Mouse (Mus musculus) layer of hippocampus, postnatal 10 days (tissue): ENCODE data around the gene Abtb2. TPM values are rescaled to one million over a fixed set of nuclear protein-coding genes. Genes with fewer than 3 reads are reported as not detected.
A peak's percentile ranks its signal among the peaks of the same experiment; 100 is the strongest.

Source experiments
- DNase-seq, 2 experiments: peaks; one replicate each; pipeline ENCODE4 v3.0.0; 2021; ENCODE audit warnings: low spot score in 2 of 2
- total RNA-seq, 2 experiments: library from RNA; stranded (reverse); gene quantifications; 2 replicates each; pipeline ENCODE4 v1.2.3; 2021

The Abtb2 gene
- total RNA-seq, 2 experiments from 2014 or later = 13.8 to 14.4 TPM

- DNase-seq = no peak
Observed at GRCm38 (mm10) chr2:103685581-103685980, 119.5 kb downstream of the Abtb2 start.

- DNase-seq = no peak
Observed at GRCm38 (mm10) chr2:103687143-103687542, 121.0 kb downstream of the Abtb2 start.

GRCm38 (mm10) chr2:103687888-103688287 is 121.8 kb downstream of the Abtb2 start:
- DNase-seq = no peak

GRCm38 (mm10) chr2:103690425-103690824 is 124.3 kb downstream of the Abtb2 start:
- DNase-seq = peak; percentile 53 to 64

GRCm38 (mm10) chr2:103690828-103691227 is 124.7 kb downstream of the Abtb2 start:
- no peak for DNase-seq

- DNase-seq = no peak
Observed at GRCm38 (mm10) chr2:103691278-103691677, 125.2 kb downstream of the Abtb2 start.

GRCm38 (mm10) chr2:103692810-103693209 is 126.7 kb downstream of the Abtb2 start:
- no peak for DNase-seq

- DNase-seq = no peak
Observed at GRCm38 (mm10) chr2:103694777-103695563, 128.9 kb downstream of the Abtb2 start.

GRCm38 (mm10) chr2:103696177-103696576 is 130.1 kb downstream of the Abtb2 start:
- DNase-seq = no peak

- no peak for DNase-seq
Observed at GRCm38 (mm10) chr2:103700514-103700913, 134.4 kb downstream of the Abtb2 start.

- DNase-seq = no peak
Observed at GRCm38 (mm10) chr2:103703336-103703735, 137.2 kb downstream of the Abtb2 start.

- no peak for DNase-seq
Observed at GRCm38 (mm10) chr2:103703865-103704264, 137.8 kb downstream of the Abtb2 start.

- no peak for DNase-seq
Observed at GRCm38 (mm10) chr2:103705826-103706225, 139.7 kb downstream of the Abtb2 start.

- peak; percentile 57 to 74 for DNase-seq
Observed at GRCm38 (mm10) chr2:103706226-103706625, 140.1 kb downstream of the Abtb2 start.

GRCm38 (mm10) chr2:103707056-103707776 is 141.1 kb downstream of the Abtb2 start:
- DNase-seq = no peak

- DNase-seq = no peak
Observed at GRCm38 (mm10) chr2:103710849-103711248, 144.7 kb downstream of the Abtb2 start.

GRCm38 (mm10) chr2:103713831-103714230 is 147.7 kb downstream of the Abtb2 start:
- no peak for DNase-seq

- no peak for DNase-seq
Observed at GRCm38 (mm10) chr2:103714412-103714811, 148.3 kb downstream of the Abtb2 start.

- DNase-seq = peak; percentile 79 to 82
Observed at GRCm38 (mm10) chr2:103718594-103719291, 152.6 kb downstream of the Abtb2 start.

GRCm38 (mm10) chr2:103719292-103719646 is 153.2 kb downstream of the Abtb2 start:
- no peak for DNase-seq

GRCm38 (mm10) chr2:103724521-103724920 is 158.4 kb downstream of the Abtb2 start:
- no peak for DNase-seq

- DNase-seq = no peak
Observed at GRCm38 (mm10) chr2:103728027-103728540, 162.0 kb downstream of the Abtb2 start.
